8 mouse cellular contexts compared by ENCODE assay signal in the genomic region with DNA sequence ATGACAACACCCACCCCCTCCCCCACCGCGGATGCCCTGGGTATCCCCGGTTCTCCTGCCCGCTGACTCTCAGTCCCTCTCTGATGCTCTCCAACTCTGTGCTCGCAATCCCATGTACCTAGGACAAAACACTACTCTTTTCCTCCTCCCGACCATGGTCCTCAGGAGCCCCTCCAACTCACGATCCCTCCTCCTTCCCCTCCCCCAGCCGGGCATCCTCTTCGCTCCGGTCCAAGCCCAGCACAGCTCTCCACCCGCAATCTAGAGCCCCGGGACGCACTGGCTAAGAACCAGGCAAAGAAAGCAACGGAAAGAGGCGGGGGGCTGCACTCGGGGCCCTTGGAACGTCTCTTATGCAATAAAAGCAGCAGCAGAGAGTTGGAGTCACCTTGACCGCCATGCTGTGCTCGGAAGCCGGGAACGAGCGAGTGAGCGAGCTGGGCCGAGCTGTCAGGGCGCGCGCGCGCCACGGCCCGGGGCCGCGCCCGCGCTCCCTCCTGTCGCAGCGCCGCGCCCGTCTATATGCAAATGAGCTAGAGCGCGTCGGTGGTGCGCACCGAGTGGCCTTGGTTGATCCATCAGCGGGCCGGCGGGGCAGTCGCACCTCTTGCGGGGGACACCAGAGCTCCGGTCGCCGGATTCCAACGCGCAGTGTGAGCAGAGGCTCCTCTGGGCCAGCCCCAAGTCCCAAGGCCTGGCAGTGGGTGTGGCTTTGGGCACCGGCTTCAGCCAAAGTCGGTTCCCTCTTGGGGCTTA. TPM values are rescaled to one million over a fixed set of nuclear protein-coding genes. Genes with fewer than 3 reads are reported as not detected.
DNase-seq lines count a peak whose midpoint lies in the region; ATAC-seq and TF ChIP-seq lines count a peak whose summit lies in the region.

A gene (minus strand): TSS at position 625 of the 756 bp plus-strand sequence.

- no peaks in the 10 kb centered on the region; the same call in 1 of the 2 replicates for H3K4me1 ChIP-seq in bone marrow, adult 2 months (ENCODE audit: control insufficient read depth, insufficient read depth, low read length)
- H3K4me1 ChIP-seq in embryonic facial prominence, embryonic 14.5 days (ENCODE audit: control insufficient read depth, insufficient read depth, low read length) = peaks cover 5% of the 10 kb centered on the region
- peaks cover 2% of the 10 kb centered on the region for H3K4me1 ChIP-seq in heart, adult 2 months (ENCODE audit: control insufficient read depth, insufficient read depth, low read length)
- H3K4me1 ChIP-seq in limb, embryonic 13.5 days = peaks cover 11% of the 10 kb centered on the region; the same call in 1 of the 2 replicates
- H3K4me1 ChIP-seq in midbrain, embryonic 15.5 days = peaks cover 24% of the 10 kb centered on the region

- TF ChIP-seq EP300 in heart, adult 2 months (IDR thresholded peaks at IDR 0.05; ENCODE audit: insufficient read depth, low read depth, low read length) = 0 out of 2 replicates have a peak, but pooled peaks have one; percentile 16

- H3K79me2 ChIP-seq in heart, adult 2 months (replicated peaks; ENCODE audit: control insufficient read depth, insufficient read depth, low read length) = no peaks in the 10 kb centered on the region

- peak; percentile 67; the same call in 1 of the 2 replicates for TF ChIP-seq POLR2A in bone marrow, adult 2 months (IDR thresholded peaks at IDR 0.05; ENCODE audit: borderline replicate concordance, control insufficient read depth, low read depth, low read length)
- TF ChIP-seq POLR2A in heart, adult 2 months (IDR thresholded peaks at IDR 0.05; ENCODE audit: insufficient read depth, low read depth, low read length) = peak; percentile 83

- peak; percentile 94 for DNase-seq in 416B (ENCODE audit: low read depth)
- peak; percentile 93 for DNase-seq in embryonic facial prominence, embryonic 14.5 days (ENCODE audit: low spot score)
- peak; percentile 88 to 90 for DNase-seq in heart, adult 2 months
- DNase-seq in kidney, adult 8-10 months = peak; percentile 76 to 79
- peak; percentile 65 to 73 for DNase-seq in spleen, adult 18-20 months

- TF ChIP-seq CTCF in bone marrow, adult 2 months (IDR thresholded peaks at IDR 0.05; ENCODE audit: control insufficient read depth, insufficient read depth, low read length) = no peak; the same call in 1 of the 2 replicates
- no peak; the same call in 1 of the 2 replicates for TF ChIP-seq CTCF in heart, adult 2 months (IDR thresholded peaks at IDR 0.05)

- intact Hi-C loops in heart, adult 2 months (cut with DNase I) = loop anchor here (1.0 to 2.0 kb wide), 3 partner anchors 22 to 86 kb away; a partner anchor contains a TSS

- peak within 1 kb of the TSS; percentile 89 for H3K4me3 ChIP-seq in bone marrow, adult 2 months (replicated peaks; ENCODE audit: control insufficient read depth, low read depth, low read length)
- peak within 1 kb of the TSS; percentile 71 for H3K4me3 ChIP-seq in embryonic facial prominence, embryonic 14.5 days (ENCODE audit: low read depth, low read length)
- H3K4me3 ChIP-seq in heart, adult 2 months = peak within 1 kb of the TSS; percentile 66
- H3K4me3 ChIP-seq in limb, embryonic 13.5 days = peak within 1 kb of the TSS; percentile 79
- peak within 1 kb of the TSS; percentile 90 for H3K4me3 ChIP-seq in midbrain, embryonic 15.5 days

- no peaks in the 10 kb centered on the region for H3K9me3 ChIP-seq in embryonic facial prominence, embryonic 14.5 days (ENCODE audit: control insufficient read depth, low read length)
- no peaks in the 10 kb centered on the region for H3K9me3 ChIP-seq in limb, embryonic 13.5 days
- H3K9me3 ChIP-seq in midbrain, embryonic 15.5 days = no peaks in the 10 kb centered on the region

- no peaks in the 10 kb centered on the region for H3K36me3 ChIP-seq in embryonic facial prominence, embryonic 14.5 days (ENCODE audit: control insufficient read depth, insufficient read depth, low read length)
- peaks cover 14% of the 10 kb centered on the region for H3K36me3 ChIP-seq in heart, adult 2 months (ENCODE audit: control insufficient read depth, insufficient read depth, low read length)
- H3K36me3 ChIP-seq in limb, embryonic 13.5 days = no peaks in the 10 kb centered on the region
- H3K36me3 ChIP-seq in midbrain, embryonic 15.5 days (replicated peaks) = no peaks in the 10 kb centered on the region

- ATAC-seq in embryonic facial prominence, embryonic 14.5 days (ENCODE audit: low read depth) = peak; percentile 92
- peak; percentile 89 for ATAC-seq in limb, embryonic 13.5 days (ENCODE audit: low FRiP score, low read depth)
- peak; percentile 94 for ATAC-seq in midbrain, embryonic 15.5 days (replicated peaks)

- H3K27ac ChIP-seq in bone marrow, adult 2 months (ENCODE audit: control insufficient read depth, insufficient read depth, low read depth, low read length, poor library complexity) = peak within 1 kb of the TSS; percentile 93
- H3K27ac ChIP-seq in embryonic facial prominence, embryonic 14.5 days (replicated peaks; ENCODE audit: low read depth, low read length) = peak within 1 kb of the TSS; percentile 57
- peak within 1 kb of the TSS; percentile 94 for H3K27ac ChIP-seq in heart, adult 2 months
- H3K27ac ChIP-seq in limb, embryonic 13.5 days = peak within 1 kb of the TSS; percentile 39; the same call in 1 of the 2 replicates
- H3K27ac ChIP-seq in midbrain, embryonic 15.5 days = peak within 1 kb of the TSS; percentile 89

- peak within 1 kb of the TSS; percentile 70 for H3K4me2 ChIP-seq in embryonic facial prominence, embryonic 14.5 days (ENCODE audit: low read depth, low read length)
- H3K4me2 ChIP-seq in limb, embryonic 13.5 days (replicated peaks) = peak within 1 kb of the TSS; percentile 85
- H3K4me2 ChIP-seq in midbrain, embryonic 15.5 days = peak within 1 kb of the TSS; percentile 70

- under 1% methylated on average over 57 of the region's 57 CpGs for WGBS in bone marrow, adult 2 months
- under 1% methylated on average over 32 of the region's 57 CpGs for WGBS in embryonic facial prominence, embryonic 14.5 days
- under 1% methylated on average over 57 of the region's 57 CpGs for WGBS in heart, adult 2 months
- under 1% methylated on average over 57 of the region's 57 CpGs for WGBS in limb, embryonic 13.5 days
- under 1% methylated on average over 55 of the region's 57 CpGs for WGBS in midbrain, embryonic 15.5 days

- no peaks in the 10 kb centered on the region for H3K27me3 ChIP-seq in embryonic facial prominence, embryonic 14.5 days (replicated peaks; ENCODE audit: control insufficient read depth, insufficient read depth, low read length)
- no peaks in the 10 kb centered on the region for H3K27me3 ChIP-seq in heart, adult 2 months (ENCODE audit: control insufficient read depth, insufficient read depth, low read length)
- no peaks in the 10 kb centered on the region for H3K27me3 ChIP-seq in limb, embryonic 13.5 days
- no peaks in the 10 kb centered on the region for H3K27me3 ChIP-seq in midbrain, embryonic 15.5 days (replicated peaks)

- H3K9ac ChIP-seq in embryonic facial prominence, embryonic 14.5 days (ENCODE audit: low read depth, low read length) = peak within 1 kb of the TSS; percentile 77
- H3K9ac ChIP-seq in heart, adult 2 months (ENCODE audit: low read depth, low read length) = peak within 1 kb of the TSS; percentile 84
- H3K9ac ChIP-seq in limb, embryonic 13.5 days = peak within 1 kb of the TSS; percentile 79
- peak within 1 kb of the TSS; percentile 93 for H3K9ac ChIP-seq in midbrain, embryonic 15.5 days

RNA-seq across cellular contexts. Expression of the gene that starts here (rescaled TPM):
- 20.8 and 22.2 TPM in 2 replicates for polyA plus RNA-seq in bone marrow, adult 2 months (2011; ENCODE audit: insufficient read depth, insufficient read length, low replicate concordance, missing spikeins)
- 38.0 and 44.6 TPM in 2 replicates for polyA plus RNA-seq in embryonic facial prominence, embryonic 14.5 days (2014; fragmentation: Nextera tagmentation; extraction: Ambion mirVana)
- total RNA-seq in heart, adult 2 months (2021) = 100 to 1,000 TPM; 228 to 252 TPM
- polyA plus RNA-seq in heart, adult 2 months (2012; rRNA removed) = 154 and 212 TPM in 2 replicates
- 33.3 and 36.8 TPM in 2 replicates for polyA plus RNA-seq in limb, embryonic 13.5 days (2015; fragmentation: Nextera tagmentation; extraction: Ambion mirVana)
- polyA plus RNA-seq in midbrain, embryonic 15.5 days (2015; fragmentation: Nextera tagmentation; extraction: Ambion mirVana) = 101 and 109 TPM in 2 replicates

Comparison
In these comparisons a context has a peak if more than half of its experiments do, and no peak if none do; other contexts are left out.
1. Peak in every context shown above with its lines: DNase-seq, ATAC-seq, H3K4me3 ChIP-seq and H3K27ac ChIP-seq.
2. H3K27ac ChIP-seq: peak in every context shown above with its lines; median percentile 94 in heart, adult 2 months; 93 in bone marrow, adult 2 months; 89 in midbrain, embryonic 15.5 days; 57 in embryonic facial prominence, embryonic 14.5 days; 39 in limb, embryonic 13.5 days.